Mouse (Mus musculus) ES-Bruce4 (cell line): ENCODE results near the gene Gtf3c2.

Source experiments
- CTCF ChIP-seq: IDR thresholded peaks from one replicate; pipeline ENCODE4 v1.8.1; 2011; ENCODE audit warnings: low read depth, low read length
- EP300 ChIP-seq: IDR thresholded peaks from 2 replicates; pipeline ENCODE4 v1.6.1; 2011; ENCODE audit warnings: low read depth, low read length; ENCODE audit not compliant: insufficient read depth
- POLR2A ChIP-seq: IDR thresholded peaks from one replicate; pipeline ENCODE4 v1.8.1; 2011; ENCODE audit warnings: low read length; ENCODE audit not compliant: insufficient read depth

- TF ChIP-seq EP300 = no peak
- no peak for TF ChIP-seq CTCF
- TF ChIP-seq POLR2A = no peak
These were observed 30.2 kb downstream of the Gtf3c2 start for GRCm38 (mm10) chr5:31149781-31150180.
